Mouse (Mus musculus) intestine, postnatal 0 days (tissue): ENCODE measurements around the gene Kbtbd12. TPM values are rescaled to one million over a fixed set of nuclear protein-coding genes. Genes with fewer than 3 reads are reported as not detected.
A peak's percentile ranks its signal among the peaks of the same experiment; 100 is the strongest.

Source experiments
- ATAC-seq: fragments of 200-750 bp; cut with Nextera tagmentation; 2 replicates; pipeline ENCODE4 v1.8.0; 2017; ENCODE audit warnings: mild to moderate bottlenecking, moderate TSS enrichment, moderate library complexity
- H3K27ac ChIP-seq: fragments of 300-500 bp; sonication (generic); 2 replicates; pipeline ENCODE4 v1.5.1; 2014; ENCODE audit warnings: mild to moderate bottlenecking, low read depth, low read length, moderate library complexity
- H3K27me3 ChIP-seq: fragments of 300-500 bp; sonication (generic); replicated peaks from 2 replicates; pipeline ENCODE4 v1.6.1; 2014; ENCODE audit warnings: low read length, mixed read lengths; ENCODE audit not compliant: control insufficient read depth, insufficient read depth
- H3K36me3 ChIP-seq: fragments of 300-500 bp; sonication (generic); 2 replicates; pipeline ENCODE4 v1.6.1; 2014; ENCODE audit warnings: mild to moderate bottlenecking, moderate library complexity; ENCODE audit not compliant: control insufficient read depth, insufficient read depth
- H3K4me1 ChIP-seq: fragments of 300-500 bp; sonication (generic); replicated peaks from 2 replicates; pipeline ENCODE4 v1.6.1; 2014; ENCODE audit warnings: antibody characterized with exemption, low read length, mixed read lengths; ENCODE audit not compliant: control insufficient read depth, insufficient read depth
- H3K4me2 ChIP-seq: fragments of 300-500 bp; sonication (generic); replicated peaks from 2 replicates; pipeline ENCODE4 v1.6.1; 2014; ENCODE audit warnings: low read depth, mild to moderate bottlenecking, moderate library complexity
- H3K4me3 ChIP-seq: fragments of 300-500 bp; sonication (generic); 2 replicates; pipeline ENCODE4 v1.5.1; 2014; ENCODE audit warnings: low read depth, low read length
- H3K9ac ChIP-seq: fragments of 300-500 bp; sonication (generic); 2 replicates; pipeline ENCODE4 v1.6.1; 2014; ENCODE audit warnings: mild to moderate bottlenecking, low read depth, low read length
- H3K9me3 ChIP-seq: fragments of 300-500 bp; sonication (generic); 2 replicates; pipeline ENCODE4 v1.6.1; 2016; ENCODE audit warnings: mixed run types; ENCODE audit not compliant: control insufficient read depth
- CTCF ChIP-seq: sonication (generic); IDR thresholded peaks from 2 replicates; pipeline ENCODE4 v1.5.1; 2016; ENCODE audit warnings: low read depth, mild to moderate bottlenecking, control low read depth, antibody characterized with exemption, moderate library complexity
- WGBS: fragments of 180-500 bp; shearing (Covaris S2); extraction: QIAGEN DNeasy Blood & Tissue Kit; methylation state at CpG from one replicate; pipeline ENCODE4 v1.1.7; 2014; 5-methylcytosine and 5-hydroxymethylcytosine counted together
- polyA plus RNA-seq: library from polyadenylated mRNA; unstranded; fragments of >200 nt; fragmentation: Nextera tagmentation; extraction: Ambion mirVana; gene quantifications from 2 replicates; pipeline ENCODE4 v1.2.1, GENCODE M21; 2015

Kbtbd12 gene
- polyA plus RNA-seq, 1 experiment from 2014 or later, result 0.12 TPM

- ATAC-seq, result no peak
- H3K4me2 ChIP-seq, result no peak overlapping the region
- no peaks in the 10 kb centered on the region for H3K4me1 ChIP-seq
- H3K36me3 ChIP-seq, result no peaks in the 10 kb centered on the region
- H3K27me3 ChIP-seq, result no peaks in the 10 kb centered on the region
- H3K27ac ChIP-seq, result no peak overlapping the region
- TF ChIP-seq CTCF, result no peak
- 88% methylated on average over 4 of the region's 4 CpGs for WGBS
- no peak overlapping the region for H3K4me3 ChIP-seq
- no peak overlapping the region for H3K9ac ChIP-seq
- no peaks in the 10 kb centered on the region for H3K9me3 ChIP-seq
These were observed 77.6 kb downstream of the Kbtbd12 start for GRCm38 (mm10) chr6:88560156-88560555.

DNA sequence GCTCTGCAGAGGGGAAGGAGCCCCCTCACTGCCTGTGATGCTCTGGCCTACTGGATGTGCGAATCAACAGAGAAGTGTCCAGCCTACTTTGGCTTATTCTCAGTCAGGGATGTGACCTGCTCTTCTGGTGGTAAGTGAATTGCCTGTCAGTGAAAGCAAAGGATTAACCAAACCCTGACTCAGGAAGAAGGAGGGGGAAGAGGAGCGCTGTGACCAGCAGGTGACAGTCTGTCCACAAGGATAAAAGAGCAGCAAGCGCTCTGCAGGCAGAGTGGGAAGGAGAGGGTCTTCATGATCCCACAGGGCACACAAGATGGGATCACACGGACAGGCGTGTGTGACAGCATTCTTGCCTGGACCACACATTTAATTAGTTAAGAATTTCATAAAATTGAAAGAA is 78.1 kb downstream of the Kbtbd12 start:
- TF ChIP-seq CTCF, result peak; percentile 64
- 43% methylated on average over 5 of the region's 5 CpGs for WGBS
- Histone ChIP-seq H3K9ac (no peak overlapping the region), H3K4me3 (no peak overlapping the region), H3K4me1 (no peaks in the 10 kb centered on the region), H3K27ac (no peak overlapping the region), H3K27me3 (no peaks in the 10 kb centered on the region), H3K9me3 (no peaks in the 10 kb centered on the region), H3K4me2 (no peak overlapping the region), H3K36me3 (no peaks in the 10 kb centered on the region)
- ATAC-seq, result no peak

DNA sequence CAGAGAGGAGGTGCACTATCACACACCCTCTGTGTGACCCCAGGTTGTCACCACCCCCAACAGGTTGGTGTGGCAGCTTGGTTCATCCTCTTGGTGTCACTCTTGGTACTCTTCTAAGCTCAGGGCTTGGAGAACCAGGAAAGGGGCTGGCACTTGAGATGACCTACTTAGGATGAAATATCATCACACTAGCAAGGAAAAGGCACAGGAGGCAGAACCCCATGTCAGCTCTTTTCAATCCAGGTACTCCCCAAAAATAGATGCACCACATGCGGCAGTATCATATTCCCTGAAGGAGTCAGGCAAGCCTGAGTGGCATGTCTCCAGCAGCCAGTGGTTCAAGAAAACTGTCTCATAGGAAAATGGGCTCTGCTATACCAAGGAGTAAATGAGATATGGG is 79.7 kb downstream of the Kbtbd12 start:
- Histone ChIP-seq H3K4me1 (no peaks in the 10 kb centered on the region), H3K27me3 (no peaks in the 10 kb centered on the region), H3K4me3 (no peak overlapping the region), H3K9me3 (no peaks in the 10 kb centered on the region), H3K36me3 (no peaks in the 10 kb centered on the region), H3K4me2 (no peak overlapping the region), H3K27ac (no peak overlapping the region; the same call in 1 of the 2 replicates), H3K9ac (no peak overlapping the region)
- ATAC-seq, result no peak
- 78% methylated on average over 1 of the region's 1 CpGs for WGBS
- peak; percentile 33 for TF ChIP-seq CTCF

- WGBS, result 23% methylated on average over 4 of the region's 4 CpGs
- no peak overlapping the region for H3K4me3 ChIP-seq
- H3K9ac ChIP-seq, result no peak overlapping the region
- no peak for TF ChIP-seq CTCF
- no peaks in the 10 kb centered on the region for H3K27me3 ChIP-seq
- no peak overlapping the region for H3K4me2 ChIP-seq
- no peaks in the 10 kb centered on the region for H3K4me1 ChIP-seq
- no peaks in the 10 kb centered on the region for H3K9me3 ChIP-seq
- no peak for ATAC-seq
- no peak overlapping the region; the same call in 1 of the 2 replicates for H3K27ac ChIP-seq
- H3K36me3 ChIP-seq, result no peaks in the 10 kb centered on the region
These were observed 80.2 kb downstream of the Kbtbd12 start for GRCm38 (mm10) chr6:88557548-88557947.

DNA sequence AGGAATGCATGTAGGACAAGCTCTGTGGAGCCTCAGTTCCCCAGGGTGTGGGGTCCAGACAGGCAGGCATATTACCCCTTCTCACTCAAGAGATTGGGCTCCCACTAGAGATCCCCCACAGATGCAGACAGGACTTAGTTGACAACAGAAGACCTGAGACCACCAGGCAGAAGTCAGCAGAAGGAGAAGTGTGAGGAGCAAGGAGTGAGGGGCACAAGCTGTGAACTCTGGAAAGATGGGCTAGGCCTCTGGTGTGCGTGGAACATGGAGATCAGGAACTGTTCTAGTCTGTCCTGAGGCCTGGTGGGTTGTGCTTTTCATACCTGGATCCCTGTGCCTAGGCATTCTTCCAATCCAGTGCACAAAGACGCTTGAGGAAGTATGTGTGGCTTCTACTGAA is 87.8 kb downstream of the Kbtbd12 start:
- 93% methylated on average over 2 of the region's 2 CpGs for WGBS
- TF ChIP-seq CTCF, result no peak
- H3K36me3 ChIP-seq, result no peaks in the 10 kb centered on the region
- no peak overlapping the region for H3K9ac ChIP-seq
- H3K4me2 ChIP-seq, result no peak overlapping the region
- H3K4me3 ChIP-seq, result no peak overlapping the region
- H3K9me3 ChIP-seq, result no peaks in the 10 kb centered on the region
- no peak overlapping the region for H3K27ac ChIP-seq
- peaks cover 16% of the 10 kb centered on the region; the same call in 1 of the 2 replicates for H3K27me3 ChIP-seq
- no peak for ATAC-seq
- H3K4me1 ChIP-seq, result no peaks in the 10 kb centered on the region

DNA sequence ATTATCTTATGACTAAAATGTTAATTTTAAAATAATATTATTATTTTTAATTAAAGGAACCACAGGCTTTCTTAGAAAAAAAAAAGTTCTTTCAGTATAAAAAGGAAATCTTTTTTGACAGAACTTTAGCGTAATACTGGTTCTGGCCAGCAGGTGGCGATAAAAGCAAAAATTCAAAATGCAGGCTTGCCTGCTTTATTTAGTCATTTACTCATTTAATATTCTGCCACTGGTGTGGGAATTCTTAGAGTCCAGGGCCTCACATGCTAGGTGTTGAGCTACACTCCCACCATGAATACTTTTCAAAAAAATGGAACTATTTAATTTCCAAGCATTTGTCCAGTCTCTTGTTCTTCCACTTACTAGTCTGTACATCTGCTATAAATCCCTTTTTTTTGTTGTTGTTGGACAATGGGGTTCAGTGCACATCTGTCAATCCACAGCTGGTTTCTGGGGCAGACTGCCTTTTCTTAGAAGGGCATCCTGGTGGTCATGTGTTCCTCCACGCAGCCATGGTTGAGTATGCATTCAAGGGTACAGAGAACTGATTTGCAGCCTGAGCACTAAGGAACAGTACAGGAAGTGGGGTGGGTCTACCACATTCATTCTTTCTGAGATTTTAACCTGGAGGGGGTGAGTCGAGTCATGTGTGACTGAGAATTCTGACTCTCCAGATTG is 88.5 kb downstream of the Kbtbd12 start:
- no peak overlapping the region for H3K9ac ChIP-seq
- no peak overlapping the region for H3K4me3 ChIP-seq
- no peaks in the 10 kb centered on the region for H3K36me3 ChIP-seq
- WGBS, result 36% methylated on average over 4 of the region's 4 CpGs
- H3K9me3 ChIP-seq, result no peaks in the 10 kb centered on the region
- no peaks in the 10 kb centered on the region for H3K4me1 ChIP-seq
- H3K27ac ChIP-seq, result no peak overlapping the region
- no peak overlapping the region for H3K4me2 ChIP-seq
- no peak for ATAC-seq
- peaks cover 16% of the 10 kb centered on the region; the same call in 1 of the 2 replicates for H3K27me3 ChIP-seq
- peak; percentile 71 for TF ChIP-seq CTCF
